Mouse (Mus musculus): Measurements from ENCODE around the gene Smug1. TPM values are rescaled to one million over a fixed set of nuclear protein-coding genes. Genes with fewer than 3 reads are reported as not detected.

Gene Smug1
- polyA plus RNA-seq, 1 experiment from 2014 or later = 19.5 TPM

DNA sequence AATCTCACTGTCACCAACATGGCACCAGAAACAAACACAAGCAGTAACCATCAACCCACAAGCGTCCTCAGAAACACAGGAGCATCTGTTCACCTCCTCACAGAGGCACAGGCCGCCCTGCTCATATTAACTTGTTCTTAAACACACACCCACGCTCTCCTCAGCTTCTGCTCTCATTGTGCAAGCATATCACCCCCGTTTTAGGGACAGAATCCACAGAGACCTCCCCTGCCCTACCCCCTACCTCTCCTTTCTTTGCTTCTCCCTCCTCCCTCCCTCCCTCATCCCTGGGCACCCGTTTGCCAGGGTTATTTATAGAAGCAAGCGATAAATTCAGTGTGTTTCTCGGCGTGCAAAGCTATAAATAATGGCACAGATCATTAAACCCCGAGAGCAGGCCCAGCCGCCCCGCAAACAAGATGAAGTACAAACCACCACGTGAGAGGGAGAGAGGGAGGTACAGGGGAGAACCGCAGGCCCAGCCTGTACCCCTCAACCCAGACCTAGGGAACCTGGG, 31.4 kb downstream of the Smug1 start:
- H3K27me3 ChIP-seq (ENCODE audit: control insufficient read depth, insufficient read depth, low read length) = no peaks in the 10 kb centered on the region; the same call in 1 of the 2 replicates
- H3K4me1 ChIP-seq (ENCODE audit: control insufficient read depth, insufficient read depth, low read length) = peaks cover 32% of the 10 kb centered on the region
- 0 out of 2 replicates have a peak overlapping the region, but pooled peaks have one; percentile 8 for H3K9ac ChIP-seq (ENCODE audit: low read depth, low read length)
- ATAC-seq (ENCODE audit: low FRiP score, low TSS enrichment) = peak; percentile 62
- H3K36me3 ChIP-seq (ENCODE audit: control insufficient read depth, insufficient read depth, low read length) = no peaks in the 10 kb centered on the region
- H3K27ac ChIP-seq (ENCODE audit: low read depth, low read length) = peak overlapping the region; percentile 52
- H3K4me3 ChIP-seq (ENCODE audit: low read length) = no peak overlapping the region
- peaks cover 3% of the 10 kb centered on the region; the same call in 1 of the 2 replicates for H3K9me3 ChIP-seq (ENCODE audit: control insufficient read depth, low read length)
- 10% methylated on average over 13 of the region's 13 CpGs for WGBS
- no peak overlapping the region for H3K4me2 ChIP-seq (replicated peaks; ENCODE audit: low read depth, low read length)

DNA sequence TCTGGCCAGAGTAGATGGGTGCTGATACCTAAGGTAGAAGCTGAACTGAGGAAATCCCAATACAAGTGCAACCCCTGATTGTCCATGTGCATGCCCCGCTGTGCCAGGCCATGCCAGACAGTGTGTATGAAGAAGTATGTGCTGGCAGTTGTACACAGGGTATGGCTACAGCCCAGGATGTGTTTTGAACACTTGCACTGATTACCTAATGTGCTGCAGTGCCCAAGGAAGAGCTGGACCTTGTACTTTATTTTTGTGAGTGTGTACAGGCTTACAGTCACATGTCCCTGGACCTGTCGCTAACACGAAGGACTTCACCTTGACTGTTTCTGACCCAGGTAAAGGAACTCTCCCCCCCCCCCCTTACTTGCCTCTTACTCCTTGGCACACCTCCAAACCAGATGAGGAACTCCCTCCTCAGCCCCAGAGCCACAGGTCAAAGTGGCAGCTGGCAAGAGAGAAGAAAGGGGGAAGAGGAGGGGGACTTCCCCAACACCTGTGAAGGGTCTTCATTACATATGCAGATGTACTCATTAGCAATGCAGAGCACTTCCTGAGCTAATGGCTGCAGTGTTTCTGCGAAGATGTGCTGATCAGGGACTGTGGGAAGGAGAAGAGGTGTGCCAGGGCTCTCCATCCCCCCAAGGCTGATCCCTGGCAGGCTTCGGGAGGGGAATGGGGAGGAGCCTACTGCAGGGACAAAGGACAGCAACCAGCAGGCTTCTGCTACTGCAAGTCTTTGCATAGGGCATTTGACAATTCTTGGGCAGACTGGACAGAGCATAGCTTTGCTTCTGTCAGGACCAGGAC, 32.4 kb downstream of the Smug1 start:
- H3K9ac ChIP-seq (ENCODE audit: low read depth, low read length) = no peak overlapping the region
- H3K4me3 ChIP-seq (ENCODE audit: low read length) = no peak overlapping the region
- no peaks in the 10 kb centered on the region; the same call in 1 of the 2 replicates for H3K27me3 ChIP-seq (ENCODE audit: control insufficient read depth, insufficient read depth, low read length)
- ATAC-seq (ENCODE audit: low FRiP score, low TSS enrichment) = peak; percentile 38; the same call in 1 of the 2 replicates
- peaks cover 33% of the 10 kb centered on the region for H3K4me1 ChIP-seq (ENCODE audit: control insufficient read depth, insufficient read depth, low read length)
- peak overlapping the region; percentile 52; the same call in 1 of the 2 replicates for H3K27ac ChIP-seq (ENCODE audit: low read depth, low read length)
- no peak overlapping the region for H3K4me2 ChIP-seq (replicated peaks; ENCODE audit: low read depth, low read length)
- peaks cover 3% of the 10 kb centered on the region; the same call in 1 of the 2 replicates for H3K9me3 ChIP-seq (ENCODE audit: control insufficient read depth, low read length)
- H3K36me3 ChIP-seq (ENCODE audit: control insufficient read depth, insufficient read depth, low read length) = no peaks in the 10 kb centered on the region
- WGBS = 34% methylated on average over 5 of the region's 5 CpGs

GRCm38 (mm10) chr15:103133761-103134160, 33.1 kb downstream of the Smug1 start:
- Histone ChIP-seq H3K27ac (ENCODE audit: low read depth, low read length) (no peak overlapping the region), H3K27me3 (ENCODE audit: control insufficient read depth, insufficient read depth, low read length) (no peaks in the 10 kb centered on the region; the same call in 1 of the 2 replicates), H3K36me3 (ENCODE audit: control insufficient read depth, insufficient read depth, low read length) (no peaks in the 10 kb centered on the region), H3K4me2 (replicated peaks; ENCODE audit: low read depth, low read length) (no peak overlapping the region), H3K9me3 (ENCODE audit: control insufficient read depth, low read length) (peaks cover 3% of the 10 kb centered on the region; the same call in 1 of the 2 replicates), H3K9ac (ENCODE audit: low read depth, low read length) (no peak overlapping the region), H3K4me1 (ENCODE audit: control insufficient read depth, insufficient read depth, low read length) (peaks cover 40% of the 10 kb centered on the region), H3K4me3 (ENCODE audit: low read length) (no peak overlapping the region)
- peak; percentile 29; the same call in 1 of the 2 replicates for ATAC-seq (ENCODE audit: low FRiP score, low TSS enrichment)
- 22% methylated on average over 4 of the region's 4 CpGs for WGBS

DNA sequence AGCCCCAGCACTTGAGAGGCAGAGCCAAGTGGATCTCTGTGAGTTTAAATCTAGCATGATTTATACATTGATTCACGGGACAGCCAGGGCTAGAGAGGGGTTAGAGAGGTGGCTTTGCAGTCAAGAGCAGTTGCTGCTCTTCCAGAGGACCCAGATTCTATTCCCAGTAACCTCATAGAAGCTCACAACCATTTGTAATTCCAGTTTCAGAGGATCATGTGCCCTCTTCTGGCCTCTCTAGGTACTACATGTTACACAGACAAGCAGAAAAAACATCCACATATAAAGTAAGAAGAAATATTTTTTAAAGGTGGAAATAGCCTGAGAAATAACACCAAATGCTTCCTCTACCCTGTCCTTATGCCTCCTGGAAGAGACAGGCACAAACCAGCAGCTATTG, 36.2 kb downstream of the Smug1 start:
- no peak overlapping the region for H3K9ac ChIP-seq (ENCODE audit: low read depth, low read length)
- no peak overlapping the region for H3K27ac ChIP-seq (ENCODE audit: low read depth, low read length)
- H3K36me3 ChIP-seq (ENCODE audit: control insufficient read depth, insufficient read depth, low read length) = no peaks in the 10 kb centered on the region
- no peak overlapping the region for H3K4me3 ChIP-seq (ENCODE audit: low read length)
- 92% methylated on average over 1 of the region's 1 CpGs for WGBS
- ATAC-seq (ENCODE audit: low FRiP score, low TSS enrichment) = no peak
- H3K4me2 ChIP-seq (replicated peaks; ENCODE audit: low read depth, low read length) = no peak overlapping the region
- no peaks in the 10 kb centered on the region; the same call in 1 of the 2 replicates for H3K27me3 ChIP-seq (ENCODE audit: control insufficient read depth, insufficient read depth, low read length)
- peaks cover 44% of the 10 kb centered on the region for H3K4me1 ChIP-seq (ENCODE audit: control insufficient read depth, insufficient read depth, low read length)
- peaks cover 3% of the 10 kb centered on the region; the same call in 1 of the 2 replicates for H3K9me3 ChIP-seq (ENCODE audit: control insufficient read depth, low read length)

- ATAC-seq (ENCODE audit: low FRiP score, low TSS enrichment) = no peak
- H3K4me3 ChIP-seq (ENCODE audit: low read length) = no peak overlapping the region
- no peaks in the 10 kb centered on the region for H3K36me3 ChIP-seq (ENCODE audit: control insufficient read depth, insufficient read depth, low read length)
- peaks cover 3% of the 10 kb centered on the region; the same call in 1 of the 2 replicates for H3K9me3 ChIP-seq (ENCODE audit: control insufficient read depth, low read length)
- peaks cover 43% of the 10 kb centered on the region for H3K4me1 ChIP-seq (ENCODE audit: control insufficient read depth, insufficient read depth, low read length)
- no peaks in the 10 kb centered on the region; the same call in 1 of the 2 replicates for H3K27me3 ChIP-seq (ENCODE audit: control insufficient read depth, insufficient read depth, low read length)
- no peak overlapping the region for H3K27ac ChIP-seq (ENCODE audit: low read depth, low read length)
- WGBS = 37% methylated on average over 6 of the region's 6 CpGs
- no peak overlapping the region for H3K4me2 ChIP-seq (replicated peaks; ENCODE audit: low read depth, low read length)
- no peak overlapping the region for H3K9ac ChIP-seq (ENCODE audit: low read depth, low read length)
Observed at GRCm38 (mm10) chr15:103129289-103129688, 37.6 kb downstream of the Smug1 start.

DNA sequence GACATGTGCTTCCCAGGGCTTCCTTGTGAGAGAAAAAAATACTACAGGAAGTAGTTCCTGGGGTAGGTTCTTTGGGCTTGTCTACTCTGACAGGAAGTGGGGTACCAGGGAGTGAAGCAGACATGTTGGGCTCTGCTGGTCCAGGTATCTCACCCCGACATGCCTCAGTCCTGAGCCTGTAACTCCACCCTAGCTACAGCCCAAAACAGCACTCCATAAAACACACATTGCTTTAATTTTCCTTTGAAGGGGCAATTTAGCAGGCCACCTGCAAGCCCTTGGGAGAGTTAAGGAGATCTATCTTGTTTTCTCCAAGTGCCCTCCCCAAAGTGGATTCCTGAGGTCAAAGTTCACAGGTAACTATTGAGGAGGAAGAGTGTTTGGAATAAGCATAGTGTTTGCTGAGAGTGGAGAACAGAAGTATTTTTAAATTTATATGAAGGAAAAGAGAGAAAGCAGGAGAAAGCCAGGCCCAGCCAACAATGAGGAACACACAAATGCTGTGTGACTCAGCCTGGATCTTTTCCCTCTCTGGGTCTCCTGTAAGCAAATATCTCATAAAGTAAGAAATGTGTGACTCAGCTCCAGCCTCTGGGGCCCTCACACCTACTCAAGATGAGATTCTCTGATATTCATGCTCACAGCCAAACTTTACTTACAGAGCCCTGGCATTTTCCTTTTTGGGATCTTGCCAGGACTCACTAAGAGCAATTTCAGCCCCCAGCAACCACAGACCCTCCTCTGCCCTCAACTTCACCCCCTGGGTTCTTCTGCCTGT, 38.6 kb downstream of the Smug1 start:
- H3K27me3 ChIP-seq (ENCODE audit: control insufficient read depth, insufficient read depth, low read length) = no peaks in the 10 kb centered on the region; the same call in 1 of the 2 replicates
- H3K4me3 ChIP-seq (ENCODE audit: low read length) = no peak overlapping the region
- no peak overlapping the region for H3K4me2 ChIP-seq (replicated peaks; ENCODE audit: low read depth, low read length)
- no peaks in the 10 kb centered on the region for H3K36me3 ChIP-seq (ENCODE audit: control insufficient read depth, insufficient read depth, low read length)
- H3K9ac ChIP-seq (ENCODE audit: low read depth, low read length) = no peak overlapping the region
- 35% methylated on average over 1 of the region's 1 CpGs for WGBS
- peaks cover 3% of the 10 kb centered on the region; the same call in 1 of the 2 replicates for H3K9me3 ChIP-seq (ENCODE audit: control insufficient read depth, low read length)
- ATAC-seq (ENCODE audit: low FRiP score, low TSS enrichment) = no peak
- H3K4me1 ChIP-seq (ENCODE audit: control insufficient read depth, insufficient read depth, low read length) = peaks cover 46% of the 10 kb centered on the region
- 0 out of 2 replicates have a peak overlapping the region, but pooled peaks have one; percentile 6 for H3K27ac ChIP-seq (ENCODE audit: low read depth, low read length)

- WGBS = 16% methylated on average over 5 of the region's 5 CpGs
- no peak for ATAC-seq (ENCODE audit: low FRiP score, low TSS enrichment)
Observed at GRCm38 (mm10) chr15:103125982-103126381, 40.9 kb downstream of the Smug1 start.

GRCm38 (mm10) chr15:103124254-103124653, 42.6 kb downstream of the Smug1 start:
- Histone ChIP-seq H3K9ac (ENCODE audit: low read depth, low read length) (no peak overlapping the region), H3K36me3 (ENCODE audit: control insufficient read depth, insufficient read depth, low read length) (no peaks in the 10 kb centered on the region), H3K4me1 (ENCODE audit: control insufficient read depth, insufficient read depth, low read length) (peaks cover 82% of the 10 kb centered on the region), H3K9me3 (ENCODE audit: control insufficient read depth, low read length) (no peaks in the 10 kb centered on the region), H3K27me3 (ENCODE audit: control insufficient read depth, insufficient read depth, low read length) (no peaks in the 10 kb centered on the region), H3K4me3 (ENCODE audit: low read length) (no peak overlapping the region), H3K4me2 (replicated peaks; ENCODE audit: low read depth, low read length) (no peak overlapping the region), H3K27ac (ENCODE audit: low read depth, low read length) (0 out of 2 replicates have a peak overlapping the region, but pooled peaks have one; percentile 38)
- WGBS = 62% methylated on average over 1 of the region's 1 CpGs
- no peak for ATAC-seq (ENCODE audit: low FRiP score, low TSS enrichment)

More at GRCm38 (mm10) chr15:103125982-103126381, 40.9 kb downstream of the Smug1 start:
- no peaks in the 10 kb centered on the region for H3K36me3 ChIP-seq (ENCODE audit: control insufficient read depth, insufficient read depth, low read length)
- H3K27me3 ChIP-seq (ENCODE audit: control insufficient read depth, insufficient read depth, low read length) = no peaks in the 10 kb centered on the region
- no peak overlapping the region for H3K9ac ChIP-seq (ENCODE audit: low read depth, low read length)
- H3K4me1 ChIP-seq (ENCODE audit: control insufficient read depth, insufficient read depth, low read length) = peaks cover 68% of the 10 kb centered on the region
- peaks cover 3% of the 10 kb centered on the region; the same call in 1 of the 2 replicates for H3K9me3 ChIP-seq (ENCODE audit: control insufficient read depth, low read length)
- no peak overlapping the region for H3K4me2 ChIP-seq (replicated peaks; ENCODE audit: low read depth, low read length)
- no peak overlapping the region for H3K4me3 ChIP-seq (ENCODE audit: low read length)
- H3K27ac ChIP-seq (ENCODE audit: low read depth, low read length) = 0 out of 2 replicates have a peak overlapping the region, but pooled peaks have one; percentile 2
